Mouse (Mus musculus): ENCODE results near the gene Ttc3.
"Not testable (repeated sequence)": the region's sequence is repeated elsewhere in the genome, so short reads cannot be mapped to it uniquely, and the experiment has no call there.

Gene Ttc3

DNA sequence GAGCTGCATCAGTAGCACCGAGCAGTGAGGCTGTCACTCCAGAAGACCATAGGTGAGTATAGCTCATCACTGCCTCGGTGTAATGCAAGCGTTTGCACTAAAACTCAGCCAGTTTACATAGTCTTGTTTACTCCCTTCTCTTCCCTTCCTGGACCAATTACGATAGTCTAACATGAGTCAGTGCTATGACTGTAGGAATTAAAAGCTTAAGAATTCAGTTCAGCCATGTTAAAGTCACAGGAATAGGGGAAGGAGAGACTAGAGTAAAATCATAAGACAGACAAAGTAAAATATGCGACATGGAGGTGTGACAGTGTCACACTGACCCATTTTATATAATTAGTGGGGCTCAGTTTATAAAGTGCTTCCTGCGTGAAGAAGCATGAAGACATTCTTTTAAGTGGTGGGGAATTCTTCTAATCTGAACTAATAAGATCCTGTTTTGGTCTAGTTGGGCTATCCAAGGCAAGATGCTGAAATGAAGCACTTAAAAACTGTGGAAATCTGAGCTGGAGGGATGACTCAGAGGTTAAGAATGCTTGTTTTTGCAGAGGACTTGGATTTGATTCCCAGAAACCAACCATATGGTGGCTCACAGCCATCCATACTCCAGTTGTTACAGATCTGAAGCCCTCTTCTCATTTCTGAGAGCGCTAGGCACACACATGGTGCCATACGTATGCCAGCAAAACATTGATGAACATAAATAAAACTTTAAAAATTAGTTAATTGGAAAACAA is 65.2 kb downstream of the Ttc3 start:
- no peak for DNase-seq (ENCODE audit: low spot score)

DNA sequence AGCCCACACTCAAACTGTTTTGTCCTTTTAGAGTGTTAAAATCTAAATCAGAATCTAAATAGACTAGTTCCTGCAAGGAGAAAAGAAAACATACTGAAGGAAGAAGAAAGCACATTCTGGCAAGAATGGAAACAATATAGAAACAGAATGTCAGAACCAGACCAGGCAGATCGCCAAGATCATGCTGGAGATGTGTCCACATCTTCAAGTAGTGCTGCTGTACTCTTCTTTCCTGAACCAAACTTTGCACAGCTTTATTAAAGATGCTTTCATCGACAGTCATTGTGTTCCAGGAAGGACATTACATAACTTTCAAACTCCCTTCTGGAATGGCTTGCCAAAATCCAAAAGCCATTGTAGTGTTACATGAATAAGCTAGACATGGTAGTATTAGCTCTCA is 66.4 kb downstream of the Ttc3 start:
- no peak for DNase-seq (ENCODE audit: low spot score)

DNA sequence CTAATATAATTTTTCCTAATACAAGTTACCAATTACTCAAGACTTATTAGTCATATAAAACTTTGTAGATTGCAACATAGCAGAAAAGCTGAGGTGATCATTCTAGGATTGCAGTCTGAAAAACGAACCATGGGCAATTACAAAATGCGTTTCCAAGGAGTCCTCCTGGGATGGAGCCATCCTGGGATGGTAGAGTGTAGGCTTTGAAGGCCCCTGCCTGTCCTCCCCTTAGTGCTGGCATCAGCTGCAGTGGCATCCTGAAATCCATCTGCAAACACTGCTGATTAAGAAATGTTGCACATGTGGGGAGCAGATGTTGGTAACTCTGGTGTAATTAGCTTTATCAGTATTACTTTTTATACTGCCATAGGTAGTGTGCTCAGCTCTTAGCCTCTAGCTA is 70.9 kb downstream of the Ttc3 start:
- no peak for DNase-seq (ENCODE audit: low spot score)

DNA sequence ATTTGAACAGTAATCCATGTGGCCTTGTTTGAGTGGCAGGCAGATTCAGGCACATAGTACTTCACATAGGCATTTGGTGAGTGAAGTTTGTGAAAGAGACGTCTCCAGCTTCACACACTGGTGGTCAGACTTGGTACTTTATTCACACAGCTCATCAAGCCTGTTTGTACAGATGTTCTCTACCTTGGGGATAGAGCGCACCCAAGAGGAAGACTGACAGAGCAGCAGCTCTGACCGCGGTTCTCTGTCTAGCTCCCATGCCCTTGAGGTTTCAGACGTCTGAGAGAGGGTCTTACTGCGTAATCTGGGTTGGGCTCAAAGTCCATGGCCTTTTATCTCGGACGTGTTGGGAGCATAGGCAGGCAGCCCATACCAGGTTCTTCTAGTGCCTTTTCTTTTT is 78.7 kb downstream of the Ttc3 start:
- no peak for DNase-seq (ENCODE audit: low spot score)

DNA sequence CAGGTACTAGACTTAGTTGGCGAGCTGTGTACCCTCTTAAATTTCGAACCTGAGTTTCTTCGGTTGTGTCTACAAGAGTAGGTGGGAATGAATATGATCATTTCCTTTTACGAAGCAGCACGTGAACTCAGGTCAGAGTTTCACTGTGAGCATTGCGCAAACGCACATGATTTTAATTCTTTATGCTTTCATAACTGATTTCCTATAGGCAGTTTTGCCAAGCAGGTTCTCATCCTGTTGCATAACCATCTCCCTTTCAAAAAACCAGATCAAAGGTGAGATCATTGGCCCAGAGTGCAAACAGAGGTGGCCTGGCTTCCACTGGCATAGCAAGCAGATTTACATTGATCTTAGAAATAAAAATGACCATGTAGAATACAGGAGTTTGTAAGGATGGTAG is 79.2 kb downstream of the Ttc3 start:
- no peak for DNase-seq (ENCODE audit: low spot score)

DNA sequence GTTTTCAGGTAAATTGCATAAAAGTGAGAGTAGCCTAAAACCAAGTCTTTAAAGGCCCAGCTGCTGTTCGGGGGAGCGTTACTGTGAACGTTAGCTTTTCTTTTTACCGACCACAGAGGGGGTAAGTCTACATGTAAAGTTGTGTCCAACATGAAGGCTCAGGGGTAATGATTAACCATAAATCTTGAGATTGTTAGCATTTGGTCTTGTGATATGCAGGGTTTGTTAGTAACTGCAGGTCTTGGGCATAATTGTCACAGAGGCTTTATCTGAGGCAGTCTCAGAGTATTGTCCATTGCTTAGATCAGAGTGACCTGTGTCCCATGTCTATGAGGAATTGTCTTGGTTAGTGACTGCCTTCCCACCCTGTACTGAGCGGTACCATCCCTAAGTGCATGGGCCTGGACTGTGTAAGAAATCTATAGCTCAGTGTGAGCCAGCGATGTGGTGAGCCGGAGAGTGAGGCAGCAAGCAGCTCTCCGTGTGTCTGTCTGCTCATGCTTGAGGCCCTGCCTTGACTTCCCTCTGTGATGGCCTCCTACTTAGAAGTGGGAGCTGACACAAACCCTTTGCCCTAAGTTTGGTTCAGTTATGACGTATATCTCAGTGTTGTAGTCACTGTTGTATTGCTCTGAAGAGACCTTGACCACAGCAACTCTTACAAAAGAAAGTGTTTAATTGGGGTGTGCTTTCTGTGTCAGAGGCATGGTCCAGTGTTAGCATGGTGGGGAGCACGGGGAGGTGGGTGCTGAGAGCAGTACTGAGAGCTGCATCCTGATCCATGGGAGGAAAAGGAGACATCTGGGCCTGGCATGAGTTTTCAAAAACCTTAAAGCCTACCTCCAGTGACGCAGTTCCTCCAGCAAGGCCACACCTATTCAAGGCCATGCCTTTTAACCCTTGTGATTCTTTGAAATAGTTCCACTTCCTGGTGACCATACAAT is 81.4 kb downstream of the Ttc3 start:
- no peak for DNase-seq (ENCODE audit: low spot score)

DNA sequence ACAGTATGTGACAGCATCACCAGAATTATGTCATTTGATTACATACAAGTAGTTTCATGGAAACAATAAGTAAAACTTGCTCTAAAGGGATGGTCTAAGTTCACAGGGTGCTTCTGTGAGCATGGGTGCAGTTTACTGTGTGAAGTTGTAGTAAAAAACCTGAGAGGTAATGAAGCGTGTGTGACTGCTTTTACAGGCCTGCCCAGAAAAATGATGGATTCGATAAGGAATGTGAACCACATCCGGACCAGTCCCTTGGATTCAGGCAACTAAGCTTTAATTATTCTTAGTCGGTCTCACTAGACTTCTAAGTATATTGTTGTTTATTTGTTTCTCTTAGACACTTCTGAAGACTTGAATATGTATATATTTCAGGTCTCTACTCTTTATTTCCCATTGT is 82.3 kb downstream of the Ttc3 start:
- DNase-seq (ENCODE audit: low spot score): no peak

DNA sequence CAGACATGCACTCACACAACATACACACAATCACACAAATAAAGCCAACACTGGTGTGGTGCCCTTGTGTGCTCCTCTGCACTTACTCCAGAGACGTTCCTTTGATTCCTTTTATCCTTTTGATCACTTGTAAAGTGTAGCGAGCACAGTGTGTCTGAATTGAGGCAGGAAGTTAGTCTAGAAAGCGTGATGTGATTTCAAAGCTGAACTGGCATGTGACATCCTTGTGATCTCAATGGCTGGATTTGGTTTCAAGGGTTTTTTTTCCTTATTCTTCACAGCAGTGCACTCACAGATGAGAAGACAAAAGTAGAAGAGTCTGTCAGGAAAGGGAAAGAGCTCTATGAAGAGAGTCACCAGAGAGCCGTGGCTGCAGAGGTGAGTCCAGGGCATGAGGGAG is 83.7 kb downstream of the Ttc3 start:
- no peak for DNase-seq (ENCODE audit: low spot score)

DNA sequence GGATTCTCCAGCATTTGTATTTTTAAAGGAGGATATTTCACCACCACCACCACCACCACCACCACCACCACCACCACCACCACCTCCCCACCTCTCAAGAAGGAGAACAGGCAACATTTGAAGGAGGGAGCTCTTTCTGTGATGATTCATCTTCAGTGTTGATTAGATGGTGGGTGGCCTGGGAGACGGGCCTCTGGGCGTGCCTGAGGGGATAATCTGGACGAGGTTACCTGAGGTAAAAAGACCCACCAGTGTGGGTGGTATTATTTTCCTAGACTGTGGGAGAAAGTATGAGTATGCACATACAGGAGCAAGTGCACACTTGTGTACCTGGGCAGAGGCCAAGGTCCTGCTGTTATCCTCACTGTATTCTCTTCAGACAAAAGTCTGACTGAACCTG is 93.6 kb downstream of the Ttc3 start:
- DNase-seq (ENCODE audit: low spot score): no peak

DNA sequence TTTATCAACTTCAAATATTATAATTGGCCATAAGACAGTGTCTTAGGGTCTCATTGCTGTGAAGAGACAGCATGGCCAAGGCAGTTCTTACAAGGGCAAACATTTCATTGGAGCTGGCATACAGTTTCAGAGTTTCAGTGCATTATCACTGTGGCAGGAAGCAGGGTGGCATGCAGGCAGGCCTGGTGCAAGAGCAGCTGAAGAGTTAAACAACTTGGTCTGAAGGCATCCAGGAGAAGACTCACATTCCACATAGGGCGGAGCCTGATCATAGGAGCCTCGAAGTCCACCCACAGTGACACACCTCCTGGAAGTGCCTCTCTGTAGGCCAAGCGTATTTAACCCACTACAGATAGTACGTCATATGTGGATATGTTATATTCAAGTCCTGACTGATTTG is 95.5 kb downstream of the Ttc3 start:
- DNase-seq (ENCODE audit: low spot score): no peak

DNA sequence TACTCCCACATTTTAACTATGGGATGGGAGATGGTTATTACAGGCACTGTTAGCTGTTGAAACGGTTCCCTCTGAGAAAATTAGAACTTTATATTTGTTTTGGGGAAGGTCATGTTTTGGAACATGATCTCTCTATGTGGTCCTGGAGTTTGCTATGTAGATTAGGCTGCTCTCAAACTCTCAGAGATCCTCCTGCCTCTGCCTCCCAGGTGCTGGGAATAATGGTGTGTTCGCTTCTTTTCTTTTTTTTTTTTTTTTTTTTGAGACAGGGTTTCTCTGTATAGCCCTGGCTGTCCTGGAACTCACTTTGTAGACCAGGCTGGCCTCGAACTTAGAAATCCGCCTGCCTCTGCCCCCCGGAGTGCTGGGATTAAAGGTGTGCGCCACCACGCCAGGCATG is 95.9 kb downstream of the Ttc3 start:
- DNase-seq (ENCODE audit: low spot score): not testable (repeated sequence)

DNA sequence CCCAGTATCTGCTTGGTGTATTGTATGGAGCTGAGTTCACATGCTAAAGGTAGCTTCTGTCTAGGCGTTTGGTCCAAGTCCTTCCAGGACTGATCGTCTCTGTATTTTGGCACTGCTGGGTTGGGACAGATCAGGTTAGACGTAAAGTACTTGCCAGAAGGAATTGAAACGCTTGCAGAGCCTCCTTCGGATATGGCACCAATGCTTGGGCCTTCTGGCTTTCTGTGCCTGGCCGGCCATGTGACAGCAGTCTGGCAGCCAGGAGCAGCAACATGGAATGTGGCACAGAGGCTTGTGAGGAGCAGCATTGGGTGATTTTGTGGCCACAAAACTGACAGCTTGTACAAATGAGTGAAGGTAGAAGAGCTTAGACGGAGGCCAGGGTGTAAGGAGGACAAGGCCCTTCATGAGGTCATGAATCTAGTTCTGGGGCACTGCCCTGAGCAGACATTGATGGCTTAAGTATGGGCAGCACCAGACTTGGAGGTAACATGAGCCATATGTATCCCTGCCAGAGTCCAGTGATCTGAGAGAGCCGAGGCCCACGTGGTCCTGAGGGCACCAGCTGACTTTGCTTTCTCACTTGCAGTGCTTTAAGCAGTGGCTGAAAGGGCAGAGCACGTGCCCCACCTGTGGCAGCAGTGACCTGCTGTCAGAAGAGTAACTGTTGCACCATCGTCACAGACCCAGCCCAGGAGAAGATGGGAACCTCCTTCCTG is 97.1 kb downstream of the Ttc3 start:
- DNase-seq (ENCODE audit: low spot score): no peak

DNA sequence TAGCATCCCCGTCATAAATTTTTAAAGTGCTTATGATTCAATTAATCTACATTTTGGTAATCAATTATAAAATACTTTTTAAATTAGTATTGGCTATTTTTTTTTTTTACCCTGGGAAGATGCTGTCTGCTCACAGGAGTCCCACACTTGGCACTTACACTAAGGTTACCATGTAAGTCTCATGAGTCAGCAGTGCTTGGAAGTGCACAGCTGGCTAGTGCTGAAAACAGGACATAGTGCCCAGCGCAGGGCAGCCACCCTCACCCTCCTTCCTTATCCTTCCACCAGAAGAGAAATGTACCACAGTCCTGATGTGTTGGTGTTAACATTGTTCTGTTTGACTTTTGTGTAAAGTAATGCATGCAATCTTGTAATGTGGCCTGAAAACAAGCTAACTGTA is 98.0 kb downstream of the Ttc3 start:
- DNase-seq (ENCODE audit: low spot score): no peak

DNA sequence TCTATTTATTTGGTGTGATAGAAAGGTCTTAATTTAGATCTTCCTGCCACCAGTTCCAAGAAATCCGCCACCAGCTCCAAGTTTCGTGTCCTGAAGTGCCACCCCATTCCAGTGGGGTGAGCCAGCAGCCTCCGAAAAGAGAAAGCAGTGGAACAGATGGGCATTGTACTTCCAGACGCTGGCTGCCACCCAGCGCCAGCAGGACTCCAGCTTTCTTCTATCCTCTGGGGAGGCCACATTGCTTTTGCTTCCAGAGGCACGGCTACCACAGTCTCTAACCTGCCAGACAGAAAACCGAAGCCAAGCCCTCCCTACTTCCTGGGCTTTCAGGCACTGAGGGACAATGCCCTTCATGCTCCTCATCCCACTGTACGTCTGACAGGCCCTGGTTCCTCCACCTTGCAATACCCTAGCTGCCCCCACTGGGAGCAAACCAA is 102.1 kb downstream of the Ttc3 start:
- no peak for DNase-seq (ENCODE audit: low spot score)

DNA sequence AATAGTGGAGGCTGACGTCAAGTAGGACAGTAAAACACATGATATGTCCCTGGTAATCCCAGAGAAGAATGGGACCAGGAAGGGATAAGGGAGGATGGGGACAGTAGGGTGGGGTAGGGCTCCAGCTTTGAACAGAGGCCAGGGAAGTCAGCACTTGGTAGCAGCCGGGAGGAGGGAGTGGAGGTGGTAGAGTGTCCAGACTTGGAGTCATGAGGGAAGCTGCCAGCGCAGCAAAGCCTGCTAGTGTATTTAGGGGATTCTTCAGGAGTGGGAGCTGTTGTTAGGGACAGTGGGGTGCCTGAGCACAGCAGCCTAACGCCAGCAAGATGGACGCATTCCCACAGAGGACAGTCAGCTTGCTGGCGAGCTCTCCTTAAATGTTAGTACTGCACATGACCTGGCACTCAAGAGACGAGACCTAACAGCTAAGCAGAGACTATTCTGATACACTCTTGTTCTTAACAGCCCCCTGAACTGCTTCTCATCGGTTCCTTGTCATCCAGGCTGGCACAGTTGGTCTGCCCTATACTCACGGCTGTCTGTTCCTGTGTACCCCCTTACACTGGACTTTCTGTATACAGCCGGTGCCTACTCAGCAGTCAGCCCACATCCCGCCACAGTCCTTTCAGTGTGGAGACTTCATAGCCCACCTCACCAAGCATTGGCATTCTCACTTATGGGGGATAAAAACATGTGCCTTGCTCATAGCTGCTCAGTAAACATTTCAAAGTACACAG is 102.8 kb downstream of the Ttc3 start:
- no peak for DNase-seq (ENCODE audit: low spot score)

DNA sequence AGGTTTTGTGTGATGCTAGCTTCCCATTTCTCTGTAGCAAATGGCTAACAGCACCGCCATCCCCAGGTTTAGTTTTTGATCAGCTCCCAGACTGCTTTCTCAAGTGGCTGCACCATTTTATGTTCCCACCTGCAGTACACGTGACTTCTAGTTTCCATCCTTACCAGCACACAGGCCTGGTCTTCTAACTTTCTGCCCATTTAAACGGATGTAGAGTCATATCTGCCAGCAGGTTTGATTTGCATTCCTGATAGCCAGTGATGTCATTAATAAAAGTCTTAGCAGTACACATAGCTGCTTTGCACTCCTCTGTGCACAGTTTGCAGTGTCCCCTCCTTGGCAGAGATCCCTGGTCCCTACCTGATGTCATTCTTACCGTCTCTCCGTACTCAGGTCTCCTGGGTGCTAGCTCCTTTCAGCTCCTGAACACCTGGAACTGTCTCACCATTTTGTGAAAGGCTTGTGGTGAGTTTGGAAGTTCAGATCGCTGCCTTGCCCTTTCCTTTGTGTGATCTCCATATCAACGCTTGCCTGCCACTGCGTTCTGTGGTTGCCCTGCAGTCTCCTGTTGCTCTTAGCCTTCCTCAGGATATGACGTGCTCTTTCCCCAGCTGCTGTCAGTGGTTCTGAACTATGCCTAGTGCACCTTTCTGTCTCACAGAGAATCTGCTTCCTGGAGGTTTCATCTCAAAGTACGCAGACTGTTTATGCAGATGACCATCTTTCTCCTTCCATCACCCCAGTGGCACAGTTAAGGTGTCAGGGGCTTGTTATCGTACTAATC is 114.5 kb downstream of the Ttc3 start:
- no peak for DNase-seq (ENCODE audit: low spot score)

DNA sequence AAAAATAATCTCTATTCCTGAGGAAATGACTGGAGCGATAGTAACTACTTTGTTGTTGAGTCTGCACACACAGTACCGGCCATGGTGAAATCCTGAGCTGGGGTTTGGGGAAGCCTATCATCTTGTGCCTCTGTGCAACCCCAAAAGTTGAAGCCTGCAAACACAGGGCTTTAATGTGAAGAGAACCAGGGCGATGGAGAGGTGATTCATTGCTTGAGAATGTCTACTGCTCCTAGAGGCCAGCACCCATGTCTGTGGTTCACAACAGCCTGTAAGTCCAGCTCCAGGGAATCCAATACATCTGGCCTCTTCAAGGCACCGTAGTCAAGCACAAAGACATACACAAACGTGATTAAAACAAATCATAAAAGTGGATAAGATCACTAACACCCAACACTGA is 116.9 kb downstream of the Ttc3 start:
- no peak for DNase-seq (ENCODE audit: low spot score)

DNA sequence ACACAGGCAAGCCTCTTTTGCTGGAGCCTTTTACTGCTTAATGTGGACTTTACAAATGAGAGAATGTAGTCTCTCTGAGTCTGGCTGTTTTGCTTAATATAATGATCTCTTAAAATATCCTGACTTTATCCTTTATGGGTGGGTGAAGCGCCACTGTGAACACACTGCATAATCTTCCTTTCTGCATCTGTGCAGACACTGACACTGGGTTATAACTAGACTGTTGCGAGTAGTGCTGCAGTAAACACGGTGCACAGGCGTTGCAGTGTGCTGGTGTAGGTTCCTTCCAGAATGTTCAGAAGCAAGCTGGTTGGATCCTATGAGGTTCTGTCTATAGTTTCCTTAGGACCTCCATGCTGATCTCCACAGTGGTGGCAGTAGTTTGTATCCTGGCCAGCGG is 118.9 kb downstream of the Ttc3 start:
- DNase-seq (ENCODE audit: low spot score): no peak

DNA sequence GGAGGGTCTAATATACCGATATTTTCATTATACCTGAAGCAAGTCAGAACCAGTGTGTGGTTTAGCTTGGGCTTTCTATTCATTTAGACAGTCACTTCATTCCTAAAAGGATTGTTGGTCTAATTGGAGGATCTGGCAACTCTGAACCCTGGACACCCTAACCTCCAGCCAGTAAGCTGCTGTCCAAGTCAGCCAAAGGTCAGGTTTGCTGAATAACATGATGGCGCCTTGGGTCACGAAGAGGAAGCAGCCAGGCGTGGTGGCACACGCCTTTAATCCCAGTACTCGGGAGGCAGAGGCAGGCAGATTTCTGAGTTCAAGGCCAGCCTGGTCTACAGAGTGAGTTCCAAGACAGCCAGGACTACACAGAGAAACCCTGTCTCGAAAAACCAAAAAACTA is 126.8 kb downstream of the Ttc3 start:
- DNase-seq (ENCODE audit: low spot score): not testable (repeated sequence)

DNA sequence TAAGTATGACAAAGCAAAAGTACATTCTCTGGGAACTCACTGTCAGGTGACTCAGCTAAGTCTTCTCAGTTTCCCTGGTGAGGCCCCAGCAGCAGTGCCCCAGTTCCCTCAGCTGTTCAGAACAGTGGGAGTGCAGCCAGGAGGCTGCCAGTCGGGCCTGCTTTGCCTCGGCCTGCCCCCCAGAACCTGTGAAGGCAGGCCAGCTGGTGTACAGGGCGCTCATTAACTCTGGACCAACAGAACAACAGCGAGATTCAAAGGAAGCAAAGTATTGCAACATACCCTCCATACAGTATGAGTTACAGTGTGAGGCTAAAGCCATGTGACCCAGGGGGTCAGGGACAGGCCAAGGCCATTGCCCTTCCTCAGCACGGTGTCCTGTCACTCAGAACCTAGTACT is 127.5 kb downstream of the Ttc3 start:
- no peak for DNase-seq (ENCODE audit: low spot score)

DNA sequence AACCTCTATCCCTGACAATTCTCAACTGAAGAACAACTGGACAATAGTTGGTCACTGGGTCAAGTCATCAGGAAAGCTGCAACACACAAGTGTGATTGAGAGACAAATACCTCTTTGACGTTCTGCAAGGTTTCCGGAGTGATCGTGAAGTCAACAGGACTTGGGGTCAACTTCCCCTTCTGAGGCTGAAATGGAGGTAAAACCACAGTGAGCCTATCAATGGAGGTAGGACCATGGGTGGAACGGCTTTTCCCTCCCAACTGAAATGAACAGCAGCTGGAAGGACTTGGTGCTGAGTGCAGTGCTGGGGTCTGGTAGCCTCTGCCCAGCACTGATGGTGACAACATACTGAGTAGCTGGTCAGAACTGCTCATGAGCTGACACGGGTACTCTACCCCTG is 133.8 kb downstream of the Ttc3 start:
- no peak for DNase-seq (ENCODE audit: low spot score)
